Mouse (Mus musculus): ENCODE data around the gene Itih5.

Gene Itih5

GRCm38 (mm10) chr2:10153201-10154075, at the start of gene Itih5:
Gene Itih5, plus strand, starts transcription at chr2:10153571.
- DNase-seq: peak; percentile 52 to 64

- no peak for DNase-seq
These were observed 44.7 kb upstream of the Itih5 start for GRCm38 (mm10) chr2:10108535-10109189.

- no peak for DNase-seq
These were observed 34.6 kb upstream of the Itih5 start for GRCm38 (mm10) chr2:10118751-10119150.

- DNase-seq: no peak
These were observed 34.1 kb upstream of the Itih5 start for GRCm38 (mm10) chr2:10119276-10119675.

- no peak for DNase-seq
These were observed 31.5 kb upstream of the Itih5 start for GRCm38 (mm10) chr2:10121826-10122225.

GRCm38 (mm10) chr2:10126122-10126521, 27.2 kb upstream of the Itih5 start:
- DNase-seq: no peak

GRCm38 (mm10) chr2:10127471-10127870, 25.9 kb upstream of the Itih5 start:
- no peak for DNase-seq

- DNase-seq: no peak
These were observed 24.8 kb upstream of the Itih5 start for GRCm38 (mm10) chr2:10128571-10128970.

GRCm38 (mm10) chr2:10130341-10130990, 22.9 kb upstream of the Itih5 start:
- no peak for DNase-seq

GRCm38 (mm10) chr2:10131296-10131695, 22.1 kb upstream of the Itih5 start, which contains the start of gene Itih2:
Gene Itih2, minus strand, starts transcription at chr2:10131396.
- DNase-seq: no peak

GRCm38 (mm10) chr2:10132128-10132527, 21.2 kb upstream of the Itih5 start:
- no peak for DNase-seq

- no peak for DNase-seq
These were observed 19.4 kb upstream of the Itih5 start for GRCm38 (mm10) chr2:10133941-10134340.

- DNase-seq: no peak
These were observed 16.1 kb upstream of the Itih5 start for GRCm38 (mm10) chr2:10137320-10137719.

GRCm38 (mm10) chr2:10140456-10140855, 12.9 kb upstream of the Itih5 start:
- DNase-seq: no peak

GRCm38 (mm10) chr2:10142472-10143454, 10.6 kb upstream of the Itih5 start:
- peak; percentile 35 to 50 for DNase-seq

- DNase-seq: no peak
These were observed 7.9 kb upstream of the Itih5 start for GRCm38 (mm10) chr2:10145514-10145913.

- DNase-seq: no peak
These were observed 6.2 kb upstream of the Itih5 start for GRCm38 (mm10) chr2:10147176-10147575.

GRCm38 (mm10) chr2:10152590-10152989, 781 bp upstream of the Itih5 start:
- peak; percentile 13 to 42 for DNase-seq

GRCm38 (mm10) chr2:10157184-10157583, 3.8 kb downstream of the Itih5 start:
- no peak for DNase-seq

GRCm38 (mm10) chr2:10162011-10162410, 8.6 kb downstream of the Itih5 start:
- DNase-seq: no peak

- DNase-seq: no peak
These were observed 13.3 kb downstream of the Itih5 start for GRCm38 (mm10) chr2:10166635-10167034.

- no peak for DNase-seq
These were observed 13.9 kb downstream of the Itih5 start for GRCm38 (mm10) chr2:10167283-10167682.

Data from spleen, adult 18-20 months (tissue).